Mouse (Mus musculus) right cerebral cortex, postnatal 10 days (tissue): Measurements from ENCODE around the gene Sprr2j-ps.

Experiments
- DNase-seq, 2 experiments: peaks; one replicate each; pipeline ENCODE4 v3.0.0; 2021; ENCODE audit warnings: low spot score in 2 of 2

Sprr2j-ps gene

DNA sequence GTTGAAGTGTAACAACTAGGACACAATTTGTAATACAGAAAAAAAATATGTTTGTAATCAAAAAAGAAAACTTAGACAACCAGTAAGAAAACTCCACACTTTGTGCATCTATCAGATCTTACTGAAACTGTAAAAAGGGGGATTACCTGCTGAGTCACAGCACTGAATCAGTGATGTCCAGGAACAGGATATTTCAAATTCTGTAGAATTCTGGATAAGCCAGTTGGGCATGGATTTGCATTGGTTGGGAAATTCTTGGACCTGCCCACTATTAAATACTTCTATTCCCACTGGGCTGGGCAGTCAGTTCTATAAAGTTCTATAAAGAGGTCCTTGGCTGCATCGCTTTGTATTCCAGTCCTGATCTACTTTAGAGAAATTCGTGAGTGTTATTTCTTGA lies at the start of gene Sprr2j-ps:
Gene Sprr2j-ps (plus strand): TSS at position 301 of the 400 bp plus-strand sequence.
- no peak for DNase-seq

DNA sequence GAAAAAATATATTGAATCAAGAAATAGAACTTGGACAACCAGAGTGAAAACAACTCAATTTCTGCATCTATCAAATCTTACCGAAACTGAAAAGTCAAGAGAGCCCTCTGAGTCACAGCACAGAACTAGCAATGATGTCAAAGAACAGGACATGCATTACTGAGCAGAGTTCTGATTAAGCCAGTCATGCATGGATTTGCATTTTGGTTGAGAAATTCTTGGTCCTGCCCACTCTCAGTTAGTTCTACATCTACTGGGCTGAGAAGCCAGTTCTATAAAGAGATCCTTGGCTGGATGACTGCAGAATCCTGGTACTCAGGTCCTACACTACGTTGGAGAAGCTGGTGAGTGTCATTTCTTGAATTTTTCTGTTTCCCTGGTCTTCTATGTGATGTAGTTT lies 44.3 kb upstream of the Sprr2j-ps start:
- no peak for DNase-seq

GRCm38 (mm10) chr3:92385385-92385784 lies 32.5 kb upstream of the Sprr2j-ps start, which contains the start of gene Sprr2h:
Sprr2h (plus strand) TSS chr3:92385685.
- no peak for DNase-seq

DNA sequence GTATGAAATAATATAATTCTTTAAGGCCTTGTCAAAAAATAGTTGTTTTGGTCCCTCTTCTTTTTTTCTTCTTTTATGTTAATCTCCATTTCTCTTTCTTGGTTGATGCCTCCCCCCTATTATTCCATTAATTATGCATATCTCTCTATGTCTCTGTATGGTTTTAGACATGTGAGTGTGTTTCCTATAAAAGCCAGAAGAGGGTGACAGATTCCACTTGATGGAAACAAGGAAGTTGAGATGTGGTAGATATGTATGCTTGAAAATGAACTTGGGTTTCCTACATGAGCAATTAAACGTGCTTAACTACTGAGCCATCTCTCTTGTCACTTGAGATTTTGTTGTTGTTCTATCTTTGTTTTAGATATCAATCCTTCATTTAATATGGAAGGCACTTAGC lies 23.6 kb upstream of the Sprr2j-ps start:
- DNase-seq, result no peak

DNA sequence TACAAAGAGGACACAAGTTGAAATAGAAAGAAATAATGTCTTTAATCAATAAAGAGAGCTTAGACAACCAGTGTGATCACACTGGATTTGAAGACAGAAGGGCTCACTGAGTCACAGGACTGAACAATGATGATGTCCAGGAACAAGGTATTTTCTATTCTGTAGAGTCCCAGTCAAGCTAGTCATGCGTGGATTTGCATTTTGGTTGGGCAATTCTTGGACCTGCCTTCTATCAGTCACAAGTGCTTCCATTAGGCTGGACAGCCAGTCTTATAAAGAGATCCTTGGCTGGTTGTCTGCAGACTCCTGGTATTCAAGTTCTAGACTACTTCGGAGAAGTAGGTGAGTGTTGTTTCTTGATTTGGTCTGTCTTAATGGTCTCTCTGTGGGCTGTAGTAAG lies 10.2 kb upstream of the Sprr2j-ps start, which contains the start of gene Sprr2i:
Gene Sprr2i (plus strand): TSS at position 301 of the 400 bp plus-strand sequence.
- DNase-seq, result no peak

DNA sequence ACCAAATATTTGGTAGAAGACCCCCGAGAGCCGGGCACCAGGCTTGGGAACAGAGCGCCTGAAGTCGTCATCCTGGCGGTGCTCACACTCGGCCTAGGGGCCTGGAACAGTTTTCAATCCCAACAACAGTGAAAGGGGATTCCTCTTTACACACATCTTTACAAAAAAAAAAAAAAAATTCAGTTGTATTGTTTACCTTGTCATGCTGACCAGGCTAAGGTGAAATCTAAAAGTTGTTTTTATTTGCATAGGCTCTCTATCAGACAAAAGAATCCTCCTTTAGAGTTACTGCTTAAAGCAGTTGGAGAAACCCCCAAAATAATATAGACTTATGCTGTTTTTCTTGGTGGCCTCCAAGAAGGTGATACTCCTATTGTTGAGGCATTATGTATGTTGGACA lies 11.4 kb downstream of the Sprr2j-ps start, which contains the start of gene Gm9774:
Gene Gm9774 (minus strand): TSS at position 101 of the 400 bp plus-strand sequence.
- DNase-seq, result no peak

GRCm38 (mm10) chr3:92432282-92432681 lies 14.4 kb downstream of the Sprr2j-ps start, which contains the start of gene Sprr2k:
Sprr2k (plus strand) TSS chr3:92432582.
- no peak for DNase-seq

GRCm38 (mm10) chr3:92438689-92439088 lies 20.8 kb downstream of the Sprr2j-ps start, which contains the start of gene Sprr1b:
Sprr1b (minus strand) TSS chr3:92438789.
- no peak for DNase-seq

DNA sequence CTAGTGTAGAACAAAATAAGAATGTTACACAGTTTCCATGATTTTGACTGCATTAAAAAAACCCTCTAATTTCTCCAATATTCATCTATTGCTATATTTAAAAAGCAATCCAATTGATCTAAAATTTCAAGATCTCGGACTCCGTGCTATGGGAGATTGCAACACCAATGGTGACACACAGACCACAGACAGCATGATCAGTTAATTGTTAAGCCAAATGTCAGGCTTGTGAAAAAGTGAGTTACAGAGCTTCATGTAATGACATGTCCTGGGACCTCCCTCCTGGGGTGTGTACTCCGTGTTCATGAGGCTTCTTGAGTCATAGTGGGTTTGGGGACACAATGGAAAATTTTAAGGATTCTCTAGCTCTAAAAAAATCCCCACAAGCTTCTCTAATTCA lies 22.3 kb downstream of the Sprr2j-ps start:
- no peak for DNase-seq

DNA sequence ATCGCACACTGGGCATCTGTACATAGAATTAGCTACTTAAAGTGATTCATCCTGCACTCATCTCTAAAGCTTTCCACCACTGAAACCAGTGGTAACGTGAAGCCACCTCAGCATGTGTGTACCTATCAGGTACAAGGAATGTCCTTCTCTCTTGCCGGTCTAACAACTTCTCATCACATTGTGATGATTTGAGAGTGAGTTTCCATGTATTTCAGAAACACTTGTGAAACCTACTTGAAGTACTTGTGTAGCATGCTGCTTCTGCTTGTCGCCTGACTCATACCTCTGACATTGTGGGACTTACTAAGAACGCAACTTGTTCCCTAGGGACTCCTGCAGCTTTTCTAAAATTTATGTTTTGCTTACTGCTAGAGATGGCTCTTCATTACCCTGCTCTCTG lies 37.3 kb downstream of the Sprr2j-ps start:
- no peak for DNase-seq

GRCm38 (mm10) chr3:92458620-92459019 lies 40.7 kb downstream of the Sprr2j-ps start, which contains the start of gene Sprr3:
Sprr3 (minus strand) TSS chr3:92458720.
- DNase-seq, result no peak

GRCm38 (mm10) chr3:92466576-92466975 lies 48.7 kb downstream of the Sprr2j-ps start:
- no peak for DNase-seq

- no peak for DNase-seq
Observed at GRCm38 (mm10) chr3:92467424-92467823, 49.5 kb downstream of the Sprr2j-ps start.
